Mouse (Mus musculus): ENCODE results near the gene Isg20l2.

- TF ChIP-seq CTCF (conservative IDR thresholded peaks at IDR 0.05; ENCODE audit: low read length) (no peak), NANOG (IDR thresholded peaks at IDR 0.05; ENCODE audit: borderline replicate concordance, low read length) (no peak)
Measured at GRCm38 (mm10) chr3:87984094-87984493, 54.0 kb downstream of the Isg20l2 start.

Data from E14TG2a.4 (cell line).